Mouse (Mus musculus) heart, embryonic 12.5 days (tissue): ENCODE results near the gene Mib2. TPM values are rescaled to one million over a fixed set of nuclear protein-coding genes. Genes with fewer than 3 reads are reported as not detected.
"Not testable (repeated sequence)": the region's sequence is repeated elsewhere in the genome, so short reads cannot be mapped to it uniquely, and the experiment has no call there.

Source experiments
- ATAC-seq: fragments of 200-750 bp; cut with Nextera tagmentation; 2 replicates; pipeline ENCODE4 v1.8.0; 2017; ENCODE audit warnings: moderate TSS enrichment, moderate library complexity; ENCODE audit not compliant: insufficient number of reproducible peaks, low FRiP score
- H3K27ac ChIP-seq: fragments of 300-500 bp; sonication (generic); 2 replicates; pipeline ENCODE4 v1.5.1; 2016; ENCODE audit warnings: mild to moderate bottlenecking, moderate library complexity; ENCODE audit not compliant: poor library complexity, severe bottlenecking
- H3K27me3 ChIP-seq: fragments of 300-500 bp; sonication (generic); replicated peaks from 2 replicates; pipeline ENCODE4 v1.6.1; 2016; ENCODE audit warnings: mild to moderate bottlenecking, moderate library complexity
- H3K36me3 ChIP-seq: fragments of 300-500 bp; sonication (generic); 2 replicates; pipeline ENCODE4 v1.6.1; 2016; ENCODE audit warnings: mild to moderate bottlenecking, moderate library complexity
- H3K4me1 ChIP-seq: fragments of 300-500 bp; sonication (generic); replicated peaks from 2 replicates; pipeline ENCODE4 v1.6.1; 2016; ENCODE audit warnings: mild to moderate bottlenecking
- H3K4me2 ChIP-seq: fragments of 300-500 bp; sonication (generic); 2 replicates; pipeline ENCODE4 v1.6.1; 2016; ENCODE audit warnings: mild to moderate bottlenecking, moderate library complexity
- H3K4me3 ChIP-seq: fragments of 300-500 bp; sonication (generic); 2 replicates; pipeline ENCODE4 v1.5.1; 2016; ENCODE audit warnings: mild to moderate bottlenecking
- H3K9ac ChIP-seq: fragments of 300-500 bp; sonication (generic); 2 replicates; pipeline ENCODE4 v1.6.1; 2016; ENCODE audit warnings: mild to moderate bottlenecking, moderate library complexity
- H3K9me3 ChIP-seq: fragments of 300-500 bp; sonication (generic); replicated peaks from 2 replicates; pipeline ENCODE4 v1.6.1; 2016; ENCODE audit warnings: mild to moderate bottlenecking, moderate library complexity
- WGBS: fragments of 180-500 bp; shearing (Covaris S2); methylation state at CpG from one replicate; pipeline ENCODE4 v1.1.7; 2016; 5-methylcytosine and 5-hydroxymethylcytosine counted together
- polyA plus RNA-seq: library from polyadenylated mRNA; unstranded; fragments of >200 nt; fragmentation: Nextera tagmentation; extraction: Ambion mirVana; gene quantifications from 2 replicates; pipeline ENCODE4 v1.2.1, GENCODE M21; 2016

Mib2 gene
- polyA plus RNA-seq, 1 experiment from 2014 or later: 21.7 TPM

GRCm38 (mm10) chr4:155695531-155696062, 26.6 kb upstream of the Mib2 start:
- no peak for ATAC-seq
- Histone ChIP-seq H3K36me3 (no peaks in the 10 kb centered on the region), H3K4me1 (peaks cover 5% of the 10 kb centered on the region; the same call in 1 of the 2 replicates), H3K27ac (no peak overlapping the region), H3K27me3 (peaks cover 35% of the 10 kb centered on the region), H3K4me2 (peak overlapping the region; percentile 99), H3K4me3 (no peak overlapping the region), H3K9me3 (no peaks in the 10 kb centered on the region), H3K9ac (no peak overlapping the region)
- WGBS: 90% methylated on average over 4 of the region's 4 CpGs

- H3K36me3 ChIP-seq: no peaks in the 10 kb centered on the region
- peak overlapping the region; percentile 87 for H3K9ac ChIP-seq
- ATAC-seq: peak; percentile 56
- peak overlapping the region; percentile 99 for H3K4me2 ChIP-seq
- H3K4me1 ChIP-seq: peaks cover 5% of the 10 kb centered on the region; the same call in 1 of the 2 replicates
- WGBS: 1% methylated on average over 92 of the region's 92 CpGs
- H3K9me3 ChIP-seq: no peaks in the 10 kb centered on the region
- H3K27me3 ChIP-seq: peaks cover 35% of the 10 kb centered on the region
- 0 out of 2 replicates have a peak overlapping the region, but pooled peaks have one; percentile 28 for H3K27ac ChIP-seq
- peak overlapping the region; percentile 69 for H3K4me3 ChIP-seq
These were observed 25.7 kb upstream of the Mib2 start for GRCm38 (mm10) chr4:155694482-155695401.

DNA sequence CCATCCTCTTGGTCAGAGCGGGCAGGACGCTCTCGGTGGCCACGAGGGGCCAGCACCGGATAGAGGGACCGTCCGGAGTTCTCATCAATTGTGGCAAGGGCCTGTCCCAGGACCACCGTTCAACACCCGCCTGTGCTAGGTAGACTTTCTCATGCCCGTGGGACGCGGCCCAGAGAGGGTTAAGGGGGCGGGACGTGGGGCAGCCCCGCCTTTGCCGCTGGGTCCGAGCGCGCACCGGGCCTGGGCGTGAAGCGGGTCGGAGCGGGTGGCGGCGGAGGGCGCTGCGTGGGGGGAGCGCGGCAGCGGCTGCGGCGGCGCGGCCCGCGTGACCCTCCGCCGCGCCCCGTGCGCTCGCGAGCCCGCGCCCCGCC, 25.1 kb upstream of the Mib2 start, which contains the start of gene Fndc10:
Fndc10 (plus strand) TSS at position 232 of the 371 bp plus-strand sequence.
- under 1% methylated on average over 42 of the region's 47 CpGs for WGBS
- H3K27ac ChIP-seq: 0 out of 2 replicates have a peak within 1 kb of the TSS, but pooled peaks have one; percentile 28
- H3K9ac ChIP-seq: peak within 1 kb of the TSS; percentile 87
- peaks cover 35% of the 10 kb centered on the region for H3K27me3 ChIP-seq
- peak within 1 kb of the TSS; percentile 69 for H3K4me3 ChIP-seq
- ATAC-seq: peak; percentile 71; the same call in 1 of the 2 replicates
- H3K4me2 ChIP-seq: peak within 1 kb of the TSS; percentile 99
- H3K36me3 ChIP-seq: no peaks in the 10 kb centered on the region
- H3K4me1 ChIP-seq: peaks cover 5% of the 10 kb centered on the region; the same call in 1 of the 2 replicates
- H3K9me3 ChIP-seq: no peaks in the 10 kb centered on the region

DNA sequence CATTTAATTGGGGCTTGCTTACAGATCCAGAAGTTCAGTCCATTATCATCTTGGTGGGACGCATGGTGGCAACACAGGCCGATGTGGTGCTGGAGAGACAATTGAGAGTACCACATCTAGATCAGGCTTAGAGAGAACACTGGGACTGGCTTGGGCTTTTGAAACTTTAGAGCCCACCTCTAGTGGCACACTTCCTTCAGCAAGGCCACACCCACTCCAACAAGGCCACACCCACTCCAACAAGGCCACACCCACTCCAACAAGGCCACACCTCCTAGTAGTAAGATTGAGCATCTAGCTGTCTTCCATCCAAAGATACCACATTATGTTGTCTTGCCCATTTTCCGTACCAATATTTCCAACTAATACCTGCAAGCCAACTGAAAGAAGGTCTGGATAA, 23.4 kb upstream of the Mib2 start:
- H3K4me1 ChIP-seq: peaks cover 5% of the 10 kb centered on the region; the same call in 1 of the 2 replicates
- H3K9ac ChIP-seq: no peak overlapping the region
- peaks cover 35% of the 10 kb centered on the region for H3K27me3 ChIP-seq
- H3K4me3 ChIP-seq: no peak overlapping the region
- WGBS: 92% methylated on average over 3 of the region's 3 CpGs
- no peak for ATAC-seq
- no peak overlapping the region for H3K27ac ChIP-seq
- no peaks in the 10 kb centered on the region for H3K9me3 ChIP-seq
- H3K4me2 ChIP-seq: no peak overlapping the region
- no peaks in the 10 kb centered on the region for H3K36me3 ChIP-seq

DNA sequence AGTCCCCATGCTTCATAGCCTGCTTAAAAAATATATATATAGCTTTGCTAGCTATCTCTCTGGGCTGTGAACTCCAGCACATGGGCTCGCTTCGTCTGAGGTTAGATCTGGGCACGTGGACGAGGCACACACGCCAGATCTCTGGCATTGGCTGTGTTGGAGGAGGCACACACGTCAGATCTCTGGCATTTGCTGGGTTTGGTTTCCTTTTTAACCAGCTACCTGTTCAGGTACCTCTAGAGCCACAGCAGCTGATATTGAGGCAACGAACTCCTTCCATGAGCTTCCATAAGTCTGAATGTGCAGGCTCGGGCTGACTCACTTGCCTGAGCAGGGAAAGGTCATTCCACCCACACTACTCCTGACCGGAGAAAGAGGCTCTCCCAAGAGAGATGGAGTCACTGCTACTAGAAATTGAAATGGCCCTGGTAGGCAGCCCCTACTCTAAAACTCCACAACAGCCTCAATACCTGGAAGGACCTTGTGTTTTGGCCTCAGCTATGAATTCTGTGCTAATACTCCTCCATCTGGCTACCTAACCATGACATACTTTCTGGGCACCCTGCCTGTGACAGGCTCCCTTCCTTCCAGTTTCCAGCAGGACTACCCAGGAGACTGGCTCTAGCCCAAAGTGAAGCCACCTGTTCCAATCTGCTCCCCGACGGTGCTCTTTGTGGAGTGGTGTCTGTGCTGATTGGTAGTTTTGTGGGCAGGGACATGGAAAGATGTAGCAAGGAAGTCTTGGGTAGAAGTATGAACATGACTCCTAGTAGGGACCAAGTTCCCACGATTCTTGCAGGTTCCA, 21.8 kb upstream of the Mib2 start:
- Histone ChIP-seq H3K9me3 (no peaks in the 10 kb centered on the region), H3K4me3 (no peak overlapping the region), H3K27ac (no peak overlapping the region), H3K27me3 (peaks cover 36% of the 10 kb centered on the region), H3K4me2 (no peak overlapping the region), H3K9ac (no peak overlapping the region), H3K4me1 (peaks cover 5% of the 10 kb centered on the region; the same call in 1 of the 2 replicates), H3K36me3 (no peaks in the 10 kb centered on the region)
- 78% methylated on average over 12 of the region's 12 CpGs for WGBS
- ATAC-seq: no peak

- not testable (repeated sequence) for H3K9ac ChIP-seq, ATAC-seq, H3K27ac ChIP-seq, H3K4me2 ChIP-seq, H3K4me3 ChIP-seq, H3K4me1 ChIP-seq, H3K36me3 ChIP-seq, H3K9me3 ChIP-seq
- peaks cover 22% of the 10 kb centered on the region; the same call in 1 of the 2 replicates for H3K27me3 ChIP-seq
- 67% methylated on average over 4 of the region's 4 CpGs for WGBS
These were observed 18.8 kb upstream of the Mib2 start for GRCm38 (mm10) chr4:155687764-155688163.

GRCm38 (mm10) chr4:155683670-155684277, 14.8 kb upstream of the Mib2 start:
- H3K27ac ChIP-seq, H3K4me1 ChIP-seq, H3K36me3 ChIP-seq, H3K4me3 ChIP-seq, H3K4me2 ChIP-seq, H3K9me3 ChIP-seq, ATAC-seq, H3K9ac ChIP-seq: not testable (repeated sequence)
- H3K27me3 ChIP-seq: peaks cover 11% of the 10 kb centered on the region; the same call in 1 of the 2 replicates
- WGBS: 84% methylated on average over 16 of the region's 19 CpGs

DNA sequence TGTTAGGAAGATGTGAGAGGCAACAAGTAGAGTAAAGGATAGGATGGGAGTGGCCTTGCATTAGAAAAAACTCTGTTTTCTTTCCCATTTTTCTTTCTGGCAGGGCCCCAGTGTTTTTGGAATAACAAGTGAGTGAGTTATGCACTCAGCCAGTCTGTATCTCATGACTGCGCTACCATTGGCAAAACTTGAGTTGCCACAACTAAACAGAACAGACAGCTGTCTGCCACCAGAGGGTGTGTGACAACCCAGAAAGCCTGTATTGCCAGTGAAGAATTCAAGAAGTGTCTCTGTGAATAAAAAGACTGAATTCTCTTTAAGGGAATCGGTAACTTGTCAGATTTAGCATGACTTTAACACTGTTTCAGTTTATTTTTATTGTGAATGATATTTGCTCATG, 7.0 kb upstream of the Mib2 start:
- 87% methylated on average over 2 of the region's 2 CpGs for WGBS
- ATAC-seq: no peak
- Histone ChIP-seq H3K4me3 (no peak overlapping the region), H3K27ac (no peak overlapping the region), H3K4me1 (no peaks in the 10 kb centered on the region), H3K27me3 (no peaks in the 10 kb centered on the region), H3K9ac (no peak overlapping the region), H3K4me2 (no peak overlapping the region), H3K36me3 (no peaks in the 10 kb centered on the region), H3K9me3 (no peaks in the 10 kb centered on the region)

- no peak overlapping the region for H3K9ac ChIP-seq
- H3K27me3 ChIP-seq: no peaks in the 10 kb centered on the region
- peaks cover 7% of the 10 kb centered on the region for H3K4me1 ChIP-seq
- no peak for ATAC-seq
- H3K36me3 ChIP-seq: no peaks in the 10 kb centered on the region
- 56% methylated on average over 2 of the region's 2 CpGs for WGBS
- no peak overlapping the region for H3K27ac ChIP-seq
- no peak overlapping the region for H3K4me2 ChIP-seq
- no peak overlapping the region for H3K4me3 ChIP-seq
- no peaks in the 10 kb centered on the region for H3K9me3 ChIP-seq
These were observed 3.1 kb upstream of the Mib2 start for GRCm38 (mm10) chr4:155672082-155672481.

- H3K36me3 ChIP-seq: not testable (repeated sequence)
These were observed 1.2 kb upstream of the Mib2 start for GRCm38 (mm10) chr4:155670236-155670635.

More at GRCm38 (mm10) chr4:155670236-155670635, 1.2 kb upstream of the Mib2 start:
- not testable (repeated sequence) for H3K9ac ChIP-seq, ATAC-seq, H3K4me3 ChIP-seq, H3K4me2 ChIP-seq, H3K27ac ChIP-seq, H3K27me3 ChIP-seq, H3K4me1 ChIP-seq, H3K9me3 ChIP-seq
- 65% methylated on average over 4 of the region's 4 CpGs for WGBS
